Mouse (Mus musculus): ENCODE results near the gene Acat3.

GRCm38 (mm10) chr17:12915488-12915880 is 24.9 kb downstream of the Acat3 start, which contains the start of gene Tcp1:
- TF ChIP-seq CTCF (IDR thresholded peaks at IDR 0.05; ENCODE audit: low read depth) (no peak), EP300 (IDR thresholded peaks at IDR 0.05; ENCODE audit: low read depth) (no peak; the same call in 1 of the 2 replicates)

Measured in liver, postnatal 0 days (tissue).